Mouse (Mus musculus): ENCODE results near the gene Grsf1. TPM values are rescaled to one million over a fixed set of nuclear protein-coding genes. Genes with fewer than 3 reads are reported as not detected.

Gene Grsf1
- total RNA-seq, 1 experiment from 2014 or later, result 83.6 TPM

- ATAC-seq (replicated peaks; ENCODE audit: insufficient number of reproducible peaks, low FRiP score, low TSS enrichment, poor library complexity, severe bottlenecking), result no peak
Measured at GRCm38 (mm10) chr5:88690681-88691505, 14.9 kb upstream of the Grsf1 start.

DNA sequence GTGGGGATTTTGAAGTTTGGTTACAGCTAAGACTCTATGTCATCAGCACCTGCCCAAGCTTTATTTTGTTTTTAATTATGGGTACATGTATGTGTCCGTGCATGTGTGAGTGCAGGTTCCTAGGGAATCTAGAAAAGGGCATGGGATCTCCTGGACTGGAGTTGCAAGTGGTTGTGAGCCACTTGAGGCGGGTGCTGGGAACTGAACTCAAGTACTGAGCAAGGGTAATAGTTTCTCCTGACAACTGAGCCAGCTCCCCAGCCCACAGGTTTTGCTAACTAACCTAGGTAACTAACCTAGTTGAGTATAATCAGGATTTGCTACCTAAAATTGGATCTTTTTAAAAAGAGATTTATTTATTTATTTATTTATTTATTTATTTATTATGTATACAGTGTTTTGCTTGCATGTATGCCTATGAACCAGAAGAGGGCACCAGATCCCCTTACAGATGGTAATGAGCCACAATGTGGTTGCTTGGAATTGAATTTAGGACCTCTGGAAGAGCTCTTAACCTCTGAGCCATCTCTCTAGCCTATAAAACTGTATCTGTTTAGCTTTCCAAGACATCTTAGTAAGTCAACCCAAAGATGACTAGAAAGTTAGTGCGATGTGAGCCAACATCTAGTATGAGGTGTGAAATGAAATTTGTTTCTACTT, 13.4 kb upstream of the Grsf1 start:
- 0 out of 2 replicates have a peak, but pooled peaks have one; percentile 59 for ATAC-seq (replicated peaks; ENCODE audit: insufficient number of reproducible peaks, low FRiP score, low TSS enrichment, poor library complexity, severe bottlenecking)

DNA sequence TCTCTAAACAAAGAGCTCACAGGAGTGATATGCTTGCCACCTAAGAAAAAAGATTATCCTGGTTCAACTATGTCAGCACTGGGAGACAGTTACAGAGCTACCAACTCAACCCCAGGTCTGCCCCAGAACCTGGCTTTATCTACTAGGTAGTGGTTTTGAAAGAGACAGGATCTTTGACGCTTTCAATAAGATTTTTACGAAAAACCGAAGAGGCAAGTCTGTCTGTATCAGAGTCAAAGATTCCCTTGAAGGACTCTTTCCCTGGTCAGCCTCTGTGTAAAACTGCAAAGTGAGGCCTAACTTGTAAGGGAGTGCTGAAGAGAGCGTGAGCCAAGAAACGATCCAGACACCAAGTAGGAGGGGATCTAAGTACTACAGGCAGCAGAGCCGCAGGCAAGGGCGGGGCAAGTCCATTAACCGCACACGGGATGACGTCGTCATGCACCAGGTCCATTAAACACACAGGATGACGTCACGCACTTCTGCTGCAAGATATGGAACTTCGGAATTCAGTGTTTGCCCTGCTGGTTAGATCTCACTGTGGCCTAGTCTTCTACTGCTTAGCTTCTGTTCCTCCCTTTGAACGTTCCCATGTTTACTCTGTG, 12.7 kb upstream of the Grsf1 start:
- ATAC-seq (replicated peaks; ENCODE audit: insufficient number of reproducible peaks, low FRiP score, low TSS enrichment, poor library complexity, severe bottlenecking), result no peak

DNA sequence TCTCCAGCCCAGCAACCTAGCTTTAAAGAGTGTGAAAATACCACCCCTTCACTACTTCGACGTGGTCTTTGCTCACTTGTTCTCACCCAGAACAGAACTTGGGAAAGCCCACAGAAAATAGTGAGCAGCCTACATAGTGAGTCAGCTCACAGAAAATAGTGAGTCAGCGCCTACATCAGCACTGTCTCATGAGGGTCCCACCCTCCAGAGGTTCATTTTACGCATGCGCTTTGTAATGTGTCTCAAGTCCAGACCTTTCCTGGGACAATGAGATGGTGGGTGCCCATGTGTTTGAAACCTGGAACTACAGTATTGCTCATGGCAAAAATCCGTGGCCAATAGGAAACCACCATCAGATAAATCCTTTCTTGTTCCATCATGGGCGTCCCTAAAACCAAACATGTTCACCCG, 12.0 kb upstream of the Grsf1 start:
- ATAC-seq (replicated peaks; ENCODE audit: insufficient number of reproducible peaks, low FRiP score, low TSS enrichment, poor library complexity, severe bottlenecking), result no peak

DNA sequence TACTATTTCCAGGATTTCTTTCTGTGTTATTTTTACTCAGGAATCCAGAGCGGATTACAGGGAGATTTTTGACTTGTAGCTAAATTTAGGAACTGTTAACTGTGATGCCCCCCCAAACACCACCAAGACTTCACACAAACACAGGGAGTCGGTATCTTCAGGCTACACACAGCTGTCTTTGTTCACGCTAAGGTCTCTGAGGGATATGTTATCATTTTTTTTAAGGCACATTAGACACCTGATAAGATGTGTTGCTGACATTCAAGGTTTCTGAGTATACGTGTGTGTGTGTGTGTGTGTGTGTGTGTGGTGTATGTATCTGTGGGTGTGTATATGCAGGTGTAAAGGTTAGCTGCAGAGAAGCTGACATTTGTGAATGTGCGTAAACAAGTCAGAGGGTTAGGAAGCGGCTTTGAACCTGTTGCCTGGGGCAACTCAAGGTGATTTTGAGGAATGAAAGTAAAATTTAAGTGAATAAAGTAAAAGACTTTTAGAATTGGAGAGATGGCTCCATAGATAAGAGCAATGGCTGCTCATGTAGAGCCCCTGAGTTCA, 9.9 kb upstream of the Grsf1 start:
- ATAC-seq (replicated peaks; ENCODE audit: insufficient number of reproducible peaks, low FRiP score, low TSS enrichment, poor library complexity, severe bottlenecking), result no peak

DNA sequence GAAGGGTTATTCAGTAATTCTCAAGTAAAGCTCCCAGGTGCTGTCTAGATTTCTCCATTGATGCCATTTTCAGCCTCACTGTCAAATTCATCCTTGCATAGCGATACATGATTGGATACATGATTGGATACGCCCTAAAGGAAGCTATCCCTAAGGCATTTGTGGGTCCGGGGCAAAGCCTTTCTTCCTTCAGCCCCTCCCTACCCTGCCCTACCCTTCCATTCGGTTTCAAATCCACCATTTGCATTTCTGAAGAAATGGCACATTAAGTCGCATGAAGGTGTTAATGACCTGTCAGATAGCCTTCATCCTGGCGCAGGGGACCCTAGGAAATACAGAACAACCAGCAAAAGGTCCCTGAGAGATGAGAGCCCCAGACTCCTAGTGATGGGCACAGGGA, 9.3 kb upstream of the Grsf1 start:
- no peak for ATAC-seq (replicated peaks; ENCODE audit: insufficient number of reproducible peaks, low FRiP score, low TSS enrichment, poor library complexity, severe bottlenecking)

DNA sequence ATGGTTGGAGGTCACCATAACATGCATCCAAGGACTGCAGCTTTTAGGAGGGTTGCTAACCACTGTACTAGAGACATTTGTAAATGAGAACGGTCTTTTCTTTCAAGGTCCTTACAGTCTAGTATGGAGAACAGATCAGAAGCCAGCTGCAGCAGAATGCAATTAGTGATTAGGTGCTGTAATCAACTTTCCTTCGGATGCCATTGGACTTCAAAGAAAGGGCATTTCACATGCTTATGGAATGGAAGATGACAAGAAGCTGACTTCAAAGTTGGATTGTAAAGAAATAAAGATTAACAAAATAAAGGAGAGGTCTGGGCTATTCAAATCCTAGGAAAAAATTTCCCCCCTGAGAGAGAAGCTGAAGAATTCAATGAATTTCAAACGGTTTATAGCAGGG, 8.3 kb upstream of the Grsf1 start:
- ATAC-seq (replicated peaks; ENCODE audit: insufficient number of reproducible peaks, low FRiP score, low TSS enrichment, poor library complexity, severe bottlenecking), result no peak

GRCm38 (mm10) chr5:88683706-88684105, 7.7 kb upstream of the Grsf1 start:
- no peak for ATAC-seq (replicated peaks; ENCODE audit: insufficient number of reproducible peaks, low FRiP score, low TSS enrichment, poor library complexity, severe bottlenecking)

- ATAC-seq (replicated peaks; ENCODE audit: insufficient number of reproducible peaks, low FRiP score, low TSS enrichment, poor library complexity, severe bottlenecking), result no peak
Measured at GRCm38 (mm10) chr5:88680567-88680966, 4.6 kb upstream of the Grsf1 start.

GRCm38 (mm10) chr5:88679341-88679740, 3.4 kb upstream of the Grsf1 start:
- ATAC-seq (replicated peaks; ENCODE audit: insufficient number of reproducible peaks, low FRiP score, low TSS enrichment, poor library complexity, severe bottlenecking), result no peak

DNA sequence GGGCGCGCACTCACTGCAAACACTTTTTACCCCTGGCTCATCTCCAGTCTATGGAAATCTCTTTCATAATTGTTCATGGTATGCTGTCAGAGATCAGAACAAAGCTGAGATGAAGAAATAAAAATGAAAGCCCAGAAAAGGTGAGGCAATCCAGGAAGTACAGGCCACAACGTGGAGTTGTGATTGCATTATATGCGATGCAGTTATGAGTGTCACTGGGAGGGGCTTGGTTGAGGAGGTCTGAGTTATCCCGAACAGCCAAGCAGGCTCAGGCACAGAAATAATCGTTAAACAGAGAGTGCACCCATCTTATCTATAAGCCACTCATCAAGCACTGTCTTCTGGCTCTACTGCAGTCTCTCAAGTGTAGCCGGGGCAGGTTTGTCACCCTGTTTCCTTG, 3.0 kb upstream of the Grsf1 start:
- ATAC-seq (replicated peaks; ENCODE audit: insufficient number of reproducible peaks, low FRiP score, low TSS enrichment, poor library complexity, severe bottlenecking), result peak; percentile 15; the same call in 1 of the 2 replicates

- 0 out of 2 replicates have a peak, but pooled peaks have one; percentile 18 for ATAC-seq (replicated peaks; ENCODE audit: insufficient number of reproducible peaks, low FRiP score, low TSS enrichment, poor library complexity, severe bottlenecking)
Measured at GRCm38 (mm10) chr5:88674703-88675442, 1.1 kb downstream of the Grsf1 start.

DNA sequence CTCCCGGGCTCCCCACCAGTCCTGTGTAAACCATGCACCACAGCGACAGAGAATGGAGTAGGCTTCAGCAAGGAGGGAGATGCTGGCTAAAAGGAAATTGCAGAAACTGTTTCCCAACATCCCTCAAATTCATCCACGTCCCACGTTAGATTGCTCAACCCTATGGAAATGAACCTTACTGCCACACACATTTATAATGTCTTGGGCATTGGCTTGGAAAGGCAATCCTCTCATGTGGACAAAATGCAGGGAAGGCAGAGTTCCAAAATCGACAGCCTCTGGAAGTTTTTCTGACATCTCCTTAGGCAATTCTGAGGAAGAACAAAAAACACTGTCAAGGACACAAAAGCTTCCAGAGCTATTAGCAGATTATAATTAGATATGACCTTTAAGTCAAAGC, 12.1 kb downstream of the Grsf1 start:
- no peak for ATAC-seq (replicated peaks; ENCODE audit: insufficient number of reproducible peaks, low FRiP score, low TSS enrichment, poor library complexity, severe bottlenecking)

DNA sequence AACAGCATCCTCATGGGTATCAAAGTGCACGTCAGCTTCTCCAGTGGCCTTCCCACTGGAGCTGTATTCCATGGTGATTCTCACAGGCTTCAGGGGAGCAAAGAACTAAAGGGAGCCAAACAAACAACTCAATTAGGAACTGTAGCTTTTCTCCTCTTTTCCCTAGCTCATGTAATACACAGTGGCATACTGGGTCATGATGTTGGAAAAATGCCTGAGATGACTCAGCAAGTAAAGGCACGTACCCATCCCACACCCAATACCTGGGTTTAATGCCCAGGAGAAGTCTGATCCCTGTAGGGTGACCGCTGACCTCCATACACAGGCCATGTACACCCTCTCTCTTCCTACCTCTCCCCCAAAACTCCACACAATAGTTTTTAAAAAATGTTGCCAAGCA, 12.8 kb downstream of the Grsf1 start:
- ATAC-seq (replicated peaks; ENCODE audit: insufficient number of reproducible peaks, low FRiP score, low TSS enrichment, poor library complexity, severe bottlenecking), result no peak

- ATAC-seq (replicated peaks; ENCODE audit: insufficient number of reproducible peaks, low FRiP score, low TSS enrichment, poor library complexity, severe bottlenecking), result no peak
Measured at GRCm38 (mm10) chr5:88657868-88658267, 18.1 kb downstream of the Grsf1 start.

DNA sequence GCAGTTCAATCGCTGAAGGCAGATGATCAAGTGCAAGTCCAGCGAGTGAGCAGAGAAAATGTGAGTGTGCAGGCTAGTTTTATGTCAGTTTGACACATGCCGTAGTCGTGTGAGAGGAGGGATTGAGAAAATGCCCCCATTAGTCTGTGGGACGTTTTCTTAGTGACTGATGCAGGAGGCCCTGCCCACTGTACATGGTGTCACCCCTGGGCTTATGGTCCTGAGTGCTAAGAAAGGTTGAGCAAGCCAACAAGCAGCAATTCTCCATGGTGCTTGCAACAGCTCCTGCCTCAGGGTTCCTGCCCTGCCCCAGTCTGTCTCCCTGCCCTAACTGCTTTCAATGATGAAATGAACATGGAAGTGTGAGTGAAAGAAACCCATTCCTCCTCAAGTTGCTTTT, 23.4 kb downstream of the Grsf1 start:
- ATAC-seq (replicated peaks; ENCODE audit: insufficient number of reproducible peaks, low FRiP score, low TSS enrichment, poor library complexity, severe bottlenecking), result no peak

GRCm38 (mm10) chr5:88649250-88650173, 26.5 kb downstream of the Grsf1 start:
- ATAC-seq (replicated peaks; ENCODE audit: insufficient number of reproducible peaks, low FRiP score, low TSS enrichment, poor library complexity, severe bottlenecking), result no peak

DNA sequence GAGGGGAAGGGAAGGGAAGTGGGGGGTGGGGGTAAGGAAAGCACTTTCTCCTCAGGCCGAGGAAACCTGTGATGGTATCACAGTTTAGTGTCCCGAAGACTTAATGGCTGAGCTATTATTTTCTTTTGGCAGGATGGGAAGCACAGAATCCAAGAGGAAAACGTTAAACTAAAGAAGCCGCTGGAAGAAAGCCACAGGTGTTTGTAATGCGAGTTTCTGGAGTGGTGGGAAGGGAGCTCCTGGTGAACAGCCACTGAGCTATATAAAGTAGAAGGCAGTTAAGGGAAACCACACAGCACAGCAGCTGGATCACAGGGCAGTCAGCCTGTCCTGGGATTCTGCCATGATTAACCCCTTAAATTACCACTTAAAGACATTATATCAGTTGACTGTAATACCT, 30.6 kb downstream of the Grsf1 start:
- no peak for ATAC-seq (replicated peaks; ENCODE audit: insufficient number of reproducible peaks, low FRiP score, low TSS enrichment, poor library complexity, severe bottlenecking)
